Mouse (Mus musculus) testis, postnatal 10 days (tissue): ENCODE data around the gene Six5.

Experiments
- DNase-seq: peaks from one replicate; pipeline ENCODE4 v3.0.0; 2021; ENCODE audit warnings: low spot score

The Six5 gene

GRCm38 (mm10) chr7:19075723-19076585, 18.4 kb upstream of the Six5 start, which contains the start of gene Dmwd:
Gene Dmwd (plus strand): TSS chr7:19076227.
- peak; percentile 97 for DNase-seq

- DNase-seq = peak; percentile 63
Measured at GRCm38 (mm10) chr7:19076586-19076991, 17.8 kb upstream of the Six5 start.

GRCm38 (mm10) chr7:19077761-19078160, 16.6 kb upstream of the Six5 start:
- DNase-seq = no peak

GRCm38 (mm10) chr7:19078732-19079131, 15.7 kb upstream of the Six5 start:
- no peak for DNase-seq

- no peak for DNase-seq
Measured at GRCm38 (mm10) chr7:19080451-19080950, 13.9 kb upstream of the Six5 start.

- DNase-seq = peak; percentile 42
Measured at GRCm38 (mm10) chr7:19082171-19082570, 12.2 kb upstream of the Six5 start.

GRCm38 (mm10) chr7:19083096-19083495, 11.3 kb upstream of the Six5 start:
- peak; percentile 56 for DNase-seq

- no peak for DNase-seq
Measured at GRCm38 (mm10) chr7:19083701-19084100, 10.7 kb upstream of the Six5 start, which contains the start of gene Dmpk. Gene Dmpk (plus strand): TSS chr7:19083849.

- DNase-seq = no peak
Measured at GRCm38 (mm10) chr7:19084277-19084771, 10.1 kb upstream of the Six5 start.

- DNase-seq = peak; percentile 59
Measured at GRCm38 (mm10) chr7:19084921-19085473, 9.4 kb upstream of the Six5 start.

GRCm38 (mm10) chr7:19085495-19085894, 8.9 kb upstream of the Six5 start:
- no peak for DNase-seq

GRCm38 (mm10) chr7:19086042-19086441, 8.4 kb upstream of the Six5 start:
- DNase-seq = peak; percentile 79

- DNase-seq = no peak
Measured at GRCm38 (mm10) chr7:19086760-19087159, 7.6 kb upstream of the Six5 start.

- DNase-seq = peak; percentile 83
Measured at GRCm38 (mm10) chr7:19088813-19089212, 5.6 kb upstream of the Six5 start.

- no peak for DNase-seq
Measured at GRCm38 (mm10) chr7:19091913-19092312, 2.5 kb upstream of the Six5 start.

- DNase-seq = peak; percentile 79
Measured at GRCm38 (mm10) chr7:19092381-19093173, 1.8 kb upstream of the Six5 start.

- peak; percentile 93 for DNase-seq
Measured at GRCm38 (mm10) chr7:19093174-19093521, 1.2 kb upstream of the Six5 start.

GRCm38 (mm10) chr7:19093537-19094385, 633 bp upstream of the Six5 start:
- DNase-seq = peak; percentile 98

GRCm38 (mm10) chr7:19094826-19095750, 694 bp downstream of the Six5 start:
- DNase-seq = peak; percentile 79

GRCm38 (mm10) chr7:19095751-19096110, 1.3 kb downstream of the Six5 start:
- DNase-seq = peak; percentile 83
